Mouse (Mus musculus) embryonic facial prominence, embryonic 10.5 days (tissue): Measurements from ENCODE around the gene Hectd4. TPM values are rescaled to one million over a fixed set of nuclear protein-coding genes. Genes with fewer than 3 reads are reported as not detected.
"Not testable (repeated sequence)": the region's sequence is repeated elsewhere in the genome, so short reads cannot be mapped to it uniquely, and the experiment has no call there.

ENCODE experiments used
- DNase-seq: peaks from one replicate; pipeline ENCODE4 v3.0.0-alpha.2; 2017; ENCODE audit warnings: low spot score
- H3K27ac ChIP-seq: fragments of 300-500 bp; sonication (generic); replicated peaks from 2 replicates; pipeline ENCODE4 v1.5.1; 2016; ENCODE audit warnings: mild to moderate bottlenecking
- H3K27me3 ChIP-seq: fragments of 300-500 bp; sonication (generic); replicated peaks from 2 replicates; pipeline ENCODE4 v1.6.1; 2016; ENCODE audit warnings: low read depth, mild to moderate bottlenecking; ENCODE audit not compliant: poor library complexity, severe bottlenecking
- H3K36me3 ChIP-seq: fragments of 300-500 bp; sonication (generic); replicated peaks from 2 replicates; pipeline ENCODE4 v1.6.1; 2016; ENCODE audit warnings: mild to moderate bottlenecking, moderate library complexity
- H3K4me1 ChIP-seq: fragments of 300-500 bp; sonication (generic); 2 replicates; pipeline ENCODE4 v1.6.1; 2016
- H3K4me3 ChIP-seq: fragments of 300-500 bp; sonication (generic); 2 replicates; pipeline ENCODE4 v1.5.1; 2016; ENCODE audit warnings: mild to moderate bottlenecking, moderate library complexity
- H3K9me3 ChIP-seq: fragments of 300-500 bp; sonication (generic); 2 replicates; pipeline ENCODE4 v1.6.1; 2016; ENCODE audit warnings: mild to moderate bottlenecking
- WGBS: fragments of 180-500 bp; shearing (Covaris S2); methylation state at CpG from one replicate; pipeline ENCODE4 v1.1.7; 2016; 5-methylcytosine and 5-hydroxymethylcytosine counted together
- polyA plus RNA-seq: library from polyadenylated mRNA; unstranded; fragments of >200 nt; fragmentation: Nextera tagmentation; extraction: Ambion mirVana; gene quantifications from 2 replicates; pipeline ENCODE4 v1.2.1, GENCODE M21; 2016

Gene Hectd4
- polyA plus RNA-seq, 1 experiment from 2014 or later, result 4.4 TPM

DNA sequence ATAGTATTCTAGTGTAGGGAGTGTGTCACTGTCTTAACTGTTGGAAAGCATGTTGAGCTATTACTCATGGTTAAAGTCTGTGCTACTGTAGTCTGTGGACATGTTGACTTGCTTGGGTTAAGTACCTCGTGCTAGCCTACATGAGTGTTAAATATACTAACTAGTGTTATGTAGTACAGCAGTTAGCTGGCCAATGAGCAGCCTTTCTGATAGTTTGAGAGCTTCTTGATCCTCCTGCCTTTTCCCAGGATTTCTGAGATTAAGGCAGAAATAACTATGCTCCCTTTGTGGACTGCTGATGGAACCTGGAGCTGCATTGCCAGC, 9.5 kb upstream of the Hectd4 start:
- H3K9me3 ChIP-seq, result no peaks in the 10 kb centered on the region
- no peak overlapping the region for H3K27ac ChIP-seq
- DNase-seq, result no peak
- WGBS, result 80% methylated on average over 1 of the region's 1 CpGs
- H3K36me3 ChIP-seq, result peaks cover 78% of the 10 kb centered on the region
- H3K4me1 ChIP-seq, result peaks cover 24% of the 10 kb centered on the region
- H3K4me3 ChIP-seq, result no peak overlapping the region
- no peaks in the 10 kb centered on the region for H3K27me3 ChIP-seq

- DNase-seq, result no peak
- Histone ChIP-seq H3K36me3 (peaks cover 62% of the 10 kb centered on the region), H3K4me1 (peaks cover 9% of the 10 kb centered on the region; the same call in 1 of the 2 replicates), H3K27me3 (no peaks in the 10 kb centered on the region), H3K4me3 (no peak overlapping the region), H3K9me3 (no peaks in the 10 kb centered on the region), H3K27ac (no peak overlapping the region)
- WGBS, result 89% methylated on average over 6 of the region's 6 CpGs
Measured at GRCm38 (mm10) chr5:121212108-121212507, 7.9 kb upstream of the Hectd4 start.

- no peak overlapping the region for H3K4me3 ChIP-seq
- H3K27ac ChIP-seq, result no peak overlapping the region
- no peaks in the 10 kb centered on the region for H3K9me3 ChIP-seq
- no peak for DNase-seq
- no peaks in the 10 kb centered on the region for H3K27me3 ChIP-seq
- peaks cover 36% of the 10 kb centered on the region for H3K36me3 ChIP-seq
- 0 out of 2 replicates have a peak, but pooled peaks cover under 1% of the 10 kb centered on the region for H3K4me1 ChIP-seq
- WGBS, result 63% methylated on average over 7 of the region's 7 CpGs
Measured at GRCm38 (mm10) chr5:121214707-121215106, 5.3 kb upstream of the Hectd4 start.

GRCm38 (mm10) chr5:121215380-121216125, 4.5 kb upstream of the Hectd4 start:
- no peaks in the 10 kb centered on the region for H3K9me3 ChIP-seq
- H3K27me3 ChIP-seq, result no peaks in the 10 kb centered on the region
- H3K27ac ChIP-seq, result no peak overlapping the region
- H3K36me3 ChIP-seq, result peaks cover 28% of the 10 kb centered on the region
- 51% methylated on average over 13 of the region's 13 CpGs for WGBS
- DNase-seq, result peak; percentile 83
- H3K4me1 ChIP-seq, result 0 out of 2 replicates have a peak, but pooled peaks cover 4% of the 10 kb centered on the region
- H3K4me3 ChIP-seq, result no peak overlapping the region

DNA sequence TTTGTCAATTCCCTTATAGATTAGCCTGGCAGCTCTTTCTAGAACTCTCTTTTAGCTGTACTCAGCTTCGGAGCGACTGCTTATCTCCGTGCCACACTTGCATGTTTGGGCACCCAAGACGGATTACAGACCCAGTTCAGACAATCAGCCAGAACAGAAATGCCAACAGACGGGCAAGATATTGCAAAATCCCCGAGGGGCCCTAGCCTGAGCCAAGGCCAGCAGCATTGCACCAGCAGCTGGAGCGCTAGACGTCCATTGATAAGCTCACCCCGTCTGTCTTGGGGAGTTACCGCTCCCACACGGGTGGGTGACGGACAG, 3.9 kb upstream of the Hectd4 start:
- no peak overlapping the region for H3K27ac ChIP-seq
- 82% methylated on average over 12 of the region's 12 CpGs for WGBS
- H3K27me3 ChIP-seq, result no peaks in the 10 kb centered on the region
- no peak overlapping the region for H3K4me3 ChIP-seq
- peaks cover 22% of the 10 kb centered on the region for H3K36me3 ChIP-seq
- no peak for DNase-seq
- no peaks in the 10 kb centered on the region for H3K9me3 ChIP-seq
- peaks cover 7% of the 10 kb centered on the region for H3K4me1 ChIP-seq

DNA sequence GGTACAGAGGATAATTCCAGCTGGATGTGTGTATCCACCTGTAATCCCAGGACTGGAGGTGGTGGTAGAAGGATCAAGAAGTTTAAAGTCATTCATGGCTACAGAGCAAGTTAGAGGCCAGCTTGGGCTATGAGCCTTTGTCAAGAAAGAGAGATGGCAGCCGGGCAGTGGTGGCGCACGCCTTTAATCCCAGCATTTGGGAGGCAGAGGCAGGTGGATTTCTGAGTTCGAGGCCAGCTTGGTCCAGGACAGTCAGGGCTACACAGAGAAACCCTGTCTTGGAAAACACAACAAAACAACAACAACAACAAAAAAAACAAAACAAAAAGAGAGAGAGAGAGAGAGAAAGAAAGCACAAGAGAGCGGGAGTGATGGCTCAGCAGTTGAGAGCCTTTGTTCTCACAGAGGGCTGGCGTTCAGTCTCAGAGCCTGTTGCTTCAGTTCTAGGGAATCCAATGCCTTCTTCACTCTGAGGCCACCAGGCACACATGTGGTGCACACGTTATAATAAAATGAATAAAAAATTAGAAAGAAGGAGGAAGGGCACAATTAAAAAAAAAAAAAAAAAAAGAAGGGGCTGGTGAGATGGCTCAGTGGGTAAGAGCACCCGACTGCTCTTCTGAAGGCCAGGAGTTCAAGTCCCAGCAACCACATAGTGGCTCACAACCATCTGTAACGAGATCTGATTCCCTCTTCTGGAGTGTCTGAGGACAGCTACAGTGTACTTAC, 3.3 kb upstream of the Hectd4 start:
- peaks cover 16% of the 10 kb centered on the region for H3K36me3 ChIP-seq
- 85% methylated on average over 9 of the region's 9 CpGs for WGBS
- H3K27ac ChIP-seq, H3K27me3 ChIP-seq, H3K9me3 ChIP-seq, DNase-seq, H3K4me3 ChIP-seq: not testable (repeated sequence)
- peaks cover 13% of the 10 kb centered on the region for H3K4me1 ChIP-seq

GRCm38 (mm10) chr5:121217313-121217634, 2.7 kb upstream of the Hectd4 start:
- H3K27ac ChIP-seq, result no peak overlapping the region
- WGBS, result 90% methylated on average over 2 of the region's 2 CpGs

GRCm38 (mm10) chr5:121219190-121219589, 829 bp upstream of the Hectd4 start:
- Histone ChIP-seq H3K4me3 (no peak overlapping the region), H3K4me1 (peaks cover 14% of the 10 kb centered on the region), H3K27ac (no peak overlapping the region), H3K27me3 (no peaks in the 10 kb centered on the region), H3K9me3 (no peaks in the 10 kb centered on the region), H3K36me3 (no peaks in the 10 kb centered on the region)
- 84% methylated on average over 1 of the region's 1 CpGs for WGBS
- DNase-seq, result no peak

More at GRCm38 (mm10) chr5:121217313-121217634, 2.7 kb upstream of the Hectd4 start:
- no peaks in the 10 kb centered on the region for H3K9me3 ChIP-seq
- DNase-seq, result no peak
- no peak overlapping the region for H3K4me3 ChIP-seq
- peaks cover 14% of the 10 kb centered on the region for H3K4me1 ChIP-seq
- H3K27me3 ChIP-seq, result no peaks in the 10 kb centered on the region
- peaks cover 10% of the 10 kb centered on the region for H3K36me3 ChIP-seq

DNA sequence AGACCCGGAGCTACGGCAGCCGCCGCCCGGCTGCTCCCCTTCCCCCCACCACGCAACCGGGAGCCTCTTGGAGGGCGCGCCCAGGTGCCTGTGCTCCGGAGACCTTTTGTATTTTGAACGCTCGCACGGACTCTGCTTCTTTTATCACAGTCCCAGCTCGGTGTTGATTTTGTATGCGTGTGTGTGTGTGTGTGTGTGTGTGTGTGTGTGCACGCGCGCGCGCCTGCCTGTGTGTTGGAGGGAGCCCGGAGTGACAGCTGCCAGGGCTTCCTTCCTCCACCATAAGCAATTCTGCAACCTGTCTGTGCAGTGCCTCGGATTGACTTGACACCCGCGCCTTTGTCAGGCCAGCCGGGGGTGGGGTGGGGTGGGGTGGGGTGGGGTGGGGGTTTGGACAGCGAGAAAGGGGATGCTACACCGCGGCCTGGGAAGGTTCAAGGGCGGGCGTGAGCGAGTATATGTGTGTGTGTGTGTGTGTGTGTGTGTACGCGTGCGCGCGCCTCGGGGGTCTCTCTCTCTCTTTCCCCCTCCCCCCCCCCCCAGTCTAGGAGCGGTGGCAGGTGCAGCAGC, 798 bp downstream of the Hectd4 start:
- H3K9me3 ChIP-seq, result no peaks in the 10 kb centered on the region
- peaks cover 14% of the 10 kb centered on the region for H3K4me1 ChIP-seq
- peak; percentile 59 for DNase-seq
- no peaks in the 10 kb centered on the region for H3K27me3 ChIP-seq
- H3K27ac ChIP-seq, result peak overlapping the region; percentile 91
- peak overlapping the region; percentile 95 for H3K4me3 ChIP-seq
- H3K36me3 ChIP-seq, result no peaks in the 10 kb centered on the region
- under 1% methylated on average over 28 of the region's 38 CpGs for WGBS

- WGBS, result 21% methylated on average over 23 of the region's 23 CpGs
Measured at GRCm38 (mm10) chr5:121221328-121221850, 1.4 kb downstream of the Hectd4 start.

DNA sequence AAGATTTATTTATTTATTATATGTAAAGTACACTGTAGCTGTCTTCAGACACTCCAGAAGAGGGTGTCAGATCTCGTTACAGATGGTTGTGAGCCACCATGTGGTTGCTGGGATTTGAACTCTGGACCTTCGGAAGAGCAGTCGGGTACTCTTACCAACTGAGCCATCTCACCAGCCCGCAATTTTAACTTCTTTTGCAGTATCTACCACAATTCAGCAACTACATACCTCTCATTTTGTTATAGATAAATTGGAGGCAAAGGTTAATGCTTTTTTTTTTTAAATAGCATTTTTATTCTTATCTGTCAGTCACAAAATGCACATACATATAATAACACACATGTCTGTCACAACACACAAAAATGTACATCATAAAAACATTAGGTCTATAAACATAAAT, 4.0 kb downstream of the Hectd4 start:
- H3K27ac ChIP-seq, H3K36me3 ChIP-seq, DNase-seq, H3K4me3 ChIP-seq, H3K27me3 ChIP-seq, H3K9me3 ChIP-seq: not testable (repeated sequence)
- peaks cover 14% of the 10 kb centered on the region for H3K4me1 ChIP-seq
- WGBS, result 90% methylated on average over 4 of the region's 4 CpGs

More at GRCm38 (mm10) chr5:121221328-121221850, 1.4 kb downstream of the Hectd4 start:
- no peaks in the 10 kb centered on the region for H3K36me3 ChIP-seq
- H3K27me3 ChIP-seq, result no peaks in the 10 kb centered on the region
- H3K4me1 ChIP-seq, result peaks cover 14% of the 10 kb centered on the region
- H3K4me3 ChIP-seq, result peak overlapping the region; percentile 95
- no peaks in the 10 kb centered on the region for H3K9me3 ChIP-seq
- no peak for DNase-seq
- H3K27ac ChIP-seq, result no peak overlapping the region; the same call in 1 of the 2 replicates

- no peaks in the 10 kb centered on the region for H3K9me3 ChIP-seq
- 93% methylated on average over 3 of the region's 3 CpGs for WGBS
Measured at GRCm38 (mm10) chr5:121224856-121225255, 4.8 kb downstream of the Hectd4 start.

More at GRCm38 (mm10) chr5:121224856-121225255, 4.8 kb downstream of the Hectd4 start:
- DNase-seq, result no peak
- Histone ChIP-seq H3K4me3 (no peak overlapping the region), H3K27me3 (no peaks in the 10 kb centered on the region), H3K27ac (no peak overlapping the region), H3K4me1 (peaks cover 12% of the 10 kb centered on the region), H3K36me3 (0 out of 2 replicates have a peak, but pooled peaks cover 1% of the 10 kb centered on the region)
